Mouse (Mus musculus): ENCODE measurements around the gene Srpk2. TPM values are rescaled to one million over a fixed set of nuclear protein-coding genes. Genes with fewer than 3 reads are reported as not detected.
"Not testable (repeated sequence)": the region's sequence is repeated elsewhere in the genome, so short reads cannot be mapped to it uniquely, and the experiment has no call there.

The Srpk2 gene
- polyA plus RNA-seq, 1 experiment from 2014 or later, result 101 TPM

- no peaks in the 10 kb centered on the region for H3K27me3 ChIP-seq (replicated peaks)
- no peaks in the 10 kb centered on the region for H3K9me3 ChIP-seq (replicated peaks)
- ATAC-seq (ENCODE audit: low FRiP score), result no peak
- H3K36me3 ChIP-seq, result no peaks in the 10 kb centered on the region
- H3K27ac ChIP-seq (replicated peaks), result 0 out of 2 replicates have a peak overlapping the region, but pooled peaks have one; percentile 28
- no peak overlapping the region for H3K4me2 ChIP-seq
- H3K4me1 ChIP-seq, result peaks cover 23% of the 10 kb centered on the region
- no peak overlapping the region for H3K9ac ChIP-seq (replicated peaks)
- no peak overlapping the region for H3K4me3 ChIP-seq (replicated peaks)
- WGBS, result 79% methylated on average over 4 of the region's 4 CpGs
Measured at GRCm38 (mm10) chr5:23578322-23578957, 106.0 kb downstream of the Srpk2 start.

DNA sequence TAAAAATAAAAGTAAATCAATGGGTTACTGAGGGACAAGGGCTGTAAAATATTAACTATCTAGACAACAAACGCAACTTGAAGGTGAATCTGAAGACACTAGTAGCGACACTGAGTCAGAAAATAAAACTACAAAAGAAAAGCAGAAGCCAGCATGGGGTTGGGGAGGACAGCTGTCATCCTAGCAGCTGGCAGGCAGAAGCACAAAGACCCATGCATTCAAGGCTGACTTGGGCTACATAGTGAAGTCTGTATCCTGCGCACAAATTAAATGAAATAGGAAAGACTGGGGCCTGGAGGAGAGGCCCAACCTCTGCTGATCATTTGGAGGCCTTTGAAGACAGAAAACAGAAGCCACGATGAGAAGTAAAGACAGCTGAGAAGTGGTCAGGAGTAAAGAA lies 106.6 kb downstream of the Srpk2 start:
- Histone ChIP-seq H3K36me3 (no peaks in the 10 kb centered on the region), H3K27ac (replicated peaks) (0 out of 2 replicates have a peak overlapping the region, but pooled peaks have one; percentile 28), H3K9me3 (replicated peaks) (no peaks in the 10 kb centered on the region), H3K4me3 (replicated peaks) (no peak overlapping the region), H3K4me1 (peaks cover 23% of the 10 kb centered on the region), H3K4me2 (no peak overlapping the region), H3K27me3 (replicated peaks) (no peaks in the 10 kb centered on the region), H3K9ac (replicated peaks) (no peak overlapping the region)
- WGBS, result 23% methylated on average over 4 of the region's 4 CpGs
- no peak for ATAC-seq (ENCODE audit: low FRiP score)

- peak overlapping the region; percentile 34 for H3K27ac ChIP-seq (replicated peaks)
- WGBS, result 52% methylated on average over 6 of the region's 6 CpGs
Measured at GRCm38 (mm10) chr5:23576336-23577094, 107.9 kb downstream of the Srpk2 start.

DNA sequence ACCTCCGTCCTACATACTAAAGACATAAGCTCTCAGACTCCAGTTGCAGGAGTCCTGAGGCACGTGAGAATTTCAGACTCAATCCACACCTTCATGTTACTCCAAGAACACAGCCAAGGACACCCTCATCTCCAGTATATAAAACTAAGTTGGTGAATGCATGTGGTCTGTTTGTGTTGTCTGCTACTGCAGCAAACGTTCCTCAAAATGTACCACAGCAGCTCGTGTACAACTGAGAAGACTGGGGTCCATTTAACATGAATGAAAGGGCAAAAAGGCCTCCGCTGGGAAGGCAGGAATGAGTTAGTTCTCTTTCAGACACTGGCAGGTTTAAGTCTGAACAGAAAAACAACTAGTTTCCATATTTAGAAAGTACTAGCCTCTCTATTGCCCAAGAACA lies 110.5 kb downstream of the Srpk2 start:
- 92% methylated on average over 5 of the region's 5 CpGs for WGBS
- ATAC-seq (ENCODE audit: low FRiP score), result no peak

More at GRCm38 (mm10) chr5:23576336-23577094, 107.9 kb downstream of the Srpk2 start:
- H3K9me3 ChIP-seq (replicated peaks), result no peaks in the 10 kb centered on the region
- H3K36me3 ChIP-seq, result no peaks in the 10 kb centered on the region
- no peak overlapping the region for H3K4me2 ChIP-seq
- H3K4me1 ChIP-seq, result peaks cover 23% of the 10 kb centered on the region
- H3K9ac ChIP-seq (replicated peaks), result no peak overlapping the region
- no peaks in the 10 kb centered on the region for H3K27me3 ChIP-seq (replicated peaks)
- no peak overlapping the region for H3K4me3 ChIP-seq (replicated peaks)
- ATAC-seq (ENCODE audit: low FRiP score), result no peak

GRCm38 (mm10) chr5:23568188-23568587 lies 116.2 kb downstream of the Srpk2 start:
- 97% methylated on average over 5 of the region's 5 CpGs for WGBS
- peaks cover 10% of the 10 kb centered on the region; the same call in 1 of the 2 replicates for H3K36me3 ChIP-seq
- no peak overlapping the region for H3K9ac ChIP-seq (replicated peaks)

More for the DNA sequence above, 110.5 kb downstream of the Srpk2 start:
- Histone ChIP-seq H3K27me3 (replicated peaks) (no peaks in the 10 kb centered on the region), H3K27ac (replicated peaks) (no peak overlapping the region), H3K4me1 (peaks cover 23% of the 10 kb centered on the region), H3K9me3 (replicated peaks) (no peaks in the 10 kb centered on the region), H3K4me3 (replicated peaks) (no peak overlapping the region), H3K9ac (replicated peaks) (no peak overlapping the region), H3K4me2 (no peak overlapping the region), H3K36me3 (no peaks in the 10 kb centered on the region)

DNA sequence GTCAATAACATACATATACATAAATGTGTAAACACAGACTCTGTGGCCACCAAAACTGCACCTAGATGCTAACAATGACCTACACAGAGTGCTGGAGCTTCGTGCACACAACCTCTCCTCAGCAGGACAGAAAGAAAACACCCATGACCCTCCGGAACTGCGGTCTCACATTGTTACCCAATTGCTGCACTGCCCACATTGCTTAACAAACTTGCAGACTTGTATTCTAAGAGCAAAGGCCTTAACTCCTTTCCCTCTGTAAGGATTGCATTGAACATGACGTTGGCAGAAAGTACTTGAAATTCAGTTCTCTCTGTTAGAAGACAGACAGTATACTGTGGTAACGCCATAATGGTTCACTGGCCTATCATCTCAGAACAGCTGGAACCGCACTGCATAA lies 118.0 kb downstream of the Srpk2 start:
- peaks cover 2% of the 10 kb centered on the region; the same call in 1 of the 2 replicates for H3K4me1 ChIP-seq
- no peaks in the 10 kb centered on the region for H3K9me3 ChIP-seq (replicated peaks)
- H3K4me3 ChIP-seq (replicated peaks), result no peak overlapping the region
- H3K4me2 ChIP-seq, result no peak overlapping the region
- no peak overlapping the region for H3K9ac ChIP-seq (replicated peaks)
- no peaks in the 10 kb centered on the region for H3K27me3 ChIP-seq (replicated peaks)
- peaks cover 12% of the 10 kb centered on the region; the same call in 1 of the 2 replicates for H3K36me3 ChIP-seq
- H3K27ac ChIP-seq (replicated peaks), result no peak overlapping the region
- ATAC-seq (ENCODE audit: low FRiP score), result no peak
- 90% methylated on average over 6 of the region's 6 CpGs for WGBS

More at GRCm38 (mm10) chr5:23568188-23568587, 116.2 kb downstream of the Srpk2 start:
- Histone ChIP-seq H3K27me3 (replicated peaks) (no peaks in the 10 kb centered on the region), H3K4me3 (replicated peaks) (no peak overlapping the region), H3K27ac (replicated peaks) (no peak overlapping the region), H3K4me1 (no peaks in the 10 kb centered on the region), H3K4me2 (no peak overlapping the region), H3K9me3 (replicated peaks) (no peaks in the 10 kb centered on the region)
- no peak for ATAC-seq (ENCODE audit: low FRiP score)

- no peak overlapping the region for H3K9ac ChIP-seq (replicated peaks)
Measured at GRCm38 (mm10) chr5:23562278-23563060, 121.9 kb downstream of the Srpk2 start.

DNA sequence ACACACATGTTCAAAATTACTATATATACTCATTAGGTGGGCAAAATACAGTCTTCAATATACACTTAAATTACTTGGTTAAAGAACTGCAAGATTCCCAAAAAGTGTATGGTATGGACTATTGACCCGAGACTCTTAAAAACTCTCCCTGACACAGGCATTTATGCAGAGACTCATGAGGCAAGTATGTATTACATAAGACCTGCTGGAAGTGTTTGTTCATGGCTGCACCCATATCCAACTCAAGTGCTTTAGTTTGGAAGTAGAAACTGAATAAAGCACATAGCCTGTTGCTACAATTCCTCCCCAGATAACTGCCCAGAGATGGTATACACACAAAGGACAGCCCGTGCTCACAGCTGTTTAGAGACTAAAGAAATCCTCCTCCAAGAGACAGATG lies 123.2 kb downstream of the Srpk2 start:
- H3K36me3 ChIP-seq, result peaks cover 17% of the 10 kb centered on the region; the same call in 1 of the 2 replicates
- no peaks in the 10 kb centered on the region for H3K9me3 ChIP-seq (replicated peaks)
- H3K9ac ChIP-seq (replicated peaks), result no peak overlapping the region
- H3K27me3 ChIP-seq (replicated peaks), result no peaks in the 10 kb centered on the region
- H3K4me3 ChIP-seq (replicated peaks), result no peak overlapping the region
- no peak overlapping the region for H3K27ac ChIP-seq (replicated peaks)
- 88% methylated on average over 2 of the region's 2 CpGs for whole genome bisulfite sequencing
- no peak for ATAC-seq (ENCODE audit: low FRiP score)
- H3K4me1 ChIP-seq, result peaks cover 2% of the 10 kb centered on the region; the same call in 1 of the 2 replicates
- H3K4me2 ChIP-seq, result no peak overlapping the region

More at GRCm38 (mm10) chr5:23562278-23563060, 121.9 kb downstream of the Srpk2 start:
- peaks cover 17% of the 10 kb centered on the region; the same call in 1 of the 2 replicates for H3K36me3 ChIP-seq
- 86% methylated on average over 4 of the region's 4 CpGs for WGBS
- peaks cover 2% of the 10 kb centered on the region; the same call in 1 of the 2 replicates for H3K4me1 ChIP-seq
- no peak overlapping the region for H3K4me2 ChIP-seq
- H3K27me3 ChIP-seq (replicated peaks), result no peaks in the 10 kb centered on the region
- H3K4me3 ChIP-seq (replicated peaks), result no peak overlapping the region
- no peaks in the 10 kb centered on the region for H3K9me3 ChIP-seq (replicated peaks)
- ATAC-seq (ENCODE audit: low FRiP score), result no peak
- H3K27ac ChIP-seq (replicated peaks), result no peak overlapping the region

DNA sequence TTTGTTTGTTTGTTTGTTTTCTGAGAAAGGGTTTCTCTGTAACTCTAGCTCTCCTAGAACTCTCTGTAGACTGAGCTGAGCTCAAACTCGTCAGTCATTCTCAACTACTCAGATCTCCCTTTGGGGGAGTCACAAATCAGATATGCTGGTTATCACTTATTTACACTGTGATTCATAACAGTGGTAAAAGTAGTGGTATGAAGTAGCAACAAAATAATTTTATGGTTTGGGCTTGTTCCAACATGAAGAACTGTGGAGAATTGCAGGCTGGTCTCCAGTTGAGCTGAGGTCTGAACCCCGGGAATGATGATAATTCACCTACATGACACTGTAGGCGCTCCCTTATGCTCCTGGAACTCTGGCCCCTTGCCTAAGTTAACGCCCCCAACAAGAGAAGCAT lies 124.2 kb downstream of the Srpk2 start:
- H3K4me1 ChIP-seq, result peaks cover 2% of the 10 kb centered on the region; the same call in 1 of the 2 replicates
- H3K9ac ChIP-seq (replicated peaks), result no peak overlapping the region
- no peak overlapping the region for H3K27ac ChIP-seq (replicated peaks)
- WGBS, result 74% methylated on average over 4 of the region's 4 CpGs
- H3K27me3 ChIP-seq (replicated peaks), result no peaks in the 10 kb centered on the region
- H3K4me2 ChIP-seq, result no peak overlapping the region
- H3K4me3 ChIP-seq (replicated peaks), result no peak overlapping the region
- peaks cover 17% of the 10 kb centered on the region; the same call in 1 of the 2 replicates for H3K36me3 ChIP-seq
- H3K9me3 ChIP-seq (replicated peaks), result no peaks in the 10 kb centered on the region
- no peak for ATAC-seq (ENCODE audit: low FRiP score)

GRCm38 (mm10) chr5:23556007-23556770 lies 128.2 kb downstream of the Srpk2 start:
- no peak overlapping the region for H3K27ac ChIP-seq (replicated peaks)
- H3K36me3 ChIP-seq, result 0 out of 2 replicates have a peak, but pooled peaks cover 4% of the 10 kb centered on the region
- no peak for ATAC-seq (ENCODE audit: low FRiP score)
- WGBS, result 76% methylated on average over 7 of the region's 7 CpGs
- no peak overlapping the region for H3K4me2 ChIP-seq
- no peaks in the 10 kb centered on the region for H3K4me1 ChIP-seq
- H3K9ac ChIP-seq (replicated peaks), result no peak overlapping the region
- H3K27me3 ChIP-seq (replicated peaks), result no peaks in the 10 kb centered on the region
- H3K4me3 ChIP-seq (replicated peaks), result no peak overlapping the region
- no peaks in the 10 kb centered on the region for H3K9me3 ChIP-seq (replicated peaks)

- not testable (repeated sequence) for H3K4me2 ChIP-seq; H3K4me3 ChIP-seq (replicated peaks); H3K9me3 ChIP-seq (replicated peaks); ATAC-seq (ENCODE audit: low FRiP score); H3K27ac ChIP-seq (replicated peaks); H3K4me1 ChIP-seq; H3K9ac ChIP-seq (replicated peaks); H3K36me3 ChIP-seq; H3K27me3 ChIP-seq (replicated peaks)
- 71% methylated on average over 3 of the region's 3 CpGs for WGBS
Measured at GRCm38 (mm10) chr5:23553338-23553737, 131.1 kb downstream of the Srpk2 start.

Data from neural tube, embryonic 15.5 days (tissue).